Mouse (Mus musculus) lung, embryonic 16.5 days (tissue): ENCODE data around the gene Olfr12. TPM values are rescaled to one million over a fixed set of nuclear protein-coding genes. Genes with fewer than 3 reads are reported as not detected.

Experiments used
- ATAC-seq: fragments of 200-750 bp; cut with Nextera tagmentation; 2 replicates; pipeline ENCODE4 v1.8.0; 2017; ENCODE audit warnings: low read depth, mild to moderate bottlenecking, moderate library complexity
- H3K27ac ChIP-seq: fragments of 300-500 bp; sonication (generic); 2 replicates; pipeline ENCODE4 v1.5.1; 2014; ENCODE audit warnings: mild to moderate bottlenecking, control low read depth, low read length
- H3K27me3 ChIP-seq: fragments of 300-500 bp; sonication (generic); 2 replicates; pipeline ENCODE4 v1.6.1; 2014; ENCODE audit warnings: low read depth, low read length, mixed read lengths; ENCODE audit not compliant: control insufficient read depth, insufficient read depth
- H3K36me3 ChIP-seq: fragments of 300-500 bp; sonication (generic); 2 replicates; pipeline ENCODE4 v1.6.1; 2014; ENCODE audit warnings: low read length; ENCODE audit not compliant: control insufficient read depth, insufficient read depth
- H3K4me1 ChIP-seq: fragments of 300-500 bp; sonication (generic); replicated peaks from 2 replicates; pipeline ENCODE4 v1.6.1; 2014; ENCODE audit warnings: low read length, mixed read lengths; ENCODE audit not compliant: control insufficient read depth, insufficient read depth
- H3K4me2 ChIP-seq: fragments of 300-500 bp; sonication (generic); 2 replicates; pipeline ENCODE4 v1.6.1; 2014; ENCODE audit warnings: low read depth, low read length, control low read depth
- H3K4me3 ChIP-seq: fragments of 300-500 bp; sonication (generic); 2 replicates; pipeline ENCODE4 v1.5.1; 2014; ENCODE audit warnings: mild to moderate bottlenecking, low read length, control low read depth
- H3K9ac ChIP-seq: fragments of 300-500 bp; sonication (generic); 2 replicates; pipeline ENCODE4 v1.6.1; 2014; ENCODE audit warnings: low read length, control low read depth
- H3K9me3 ChIP-seq: fragments of 300-500 bp; sonication (generic); 2 replicates; pipeline ENCODE4 v1.6.1; 2016; ENCODE audit warnings: low read length; ENCODE audit not compliant: control insufficient read depth
- WGBS: fragments of 180-500 bp; shearing (Covaris S2); extraction: QIAGEN DNeasy Blood & Tissue Kit; methylation state at CpG from one replicate; pipeline ENCODE4 v1.1.7; 2014; 5-methylcytosine and 5-hydroxymethylcytosine counted together
- polyA plus RNA-seq: library from polyadenylated mRNA; unstranded; fragments of >200 nt; fragmentation: Nextera tagmentation; extraction: Ambion mirVana; gene quantifications from 2 replicates; pipeline ENCODE4 v1.2.1, GENCODE M21; 2015

The Olfr12 gene
- not detected in 2 replicates for polyA plus RNA-seq

DNA sequence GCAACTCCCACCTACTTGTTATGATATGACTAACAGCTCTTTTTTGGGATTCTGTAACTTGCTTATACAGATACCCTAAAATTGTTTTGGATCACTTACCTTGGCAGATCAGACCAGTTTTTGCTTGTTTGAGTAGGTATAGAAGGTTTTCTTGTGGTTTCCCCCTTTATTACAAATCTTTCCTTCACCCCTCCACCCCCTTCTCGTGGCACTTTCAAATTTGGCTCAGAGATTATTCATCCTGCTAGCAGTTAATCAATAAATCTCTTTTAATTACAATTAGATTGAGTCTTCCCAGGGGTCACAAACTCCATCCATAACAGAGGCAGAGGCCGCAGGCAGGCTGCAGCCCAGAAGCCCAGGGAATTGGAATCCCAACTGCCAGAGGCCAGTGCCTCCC lies at the start of gene Olfr12:
Olfr12 (plus strand) TSS at position 301 of the 400 bp plus-strand sequence.
- Histone ChIP-seq H3K36me3 (no peaks in the 10 kb centered on the region), H3K4me2 (no peak within 1 kb of the TSS), H3K4me1 (no peaks in the 10 kb centered on the region), H3K9me3 (no peaks in the 10 kb centered on the region), H3K27ac (no peak within 1 kb of the TSS), H3K27me3 (no peaks in the 10 kb centered on the region; the same call in 1 of the 2 replicates), H3K4me3 (no peak within 1 kb of the TSS), H3K9ac (no peak within 1 kb of the TSS)
- ATAC-seq: no peak
- 58% methylated on average over 2 of the region's 2 CpGs for WGBS

DNA sequence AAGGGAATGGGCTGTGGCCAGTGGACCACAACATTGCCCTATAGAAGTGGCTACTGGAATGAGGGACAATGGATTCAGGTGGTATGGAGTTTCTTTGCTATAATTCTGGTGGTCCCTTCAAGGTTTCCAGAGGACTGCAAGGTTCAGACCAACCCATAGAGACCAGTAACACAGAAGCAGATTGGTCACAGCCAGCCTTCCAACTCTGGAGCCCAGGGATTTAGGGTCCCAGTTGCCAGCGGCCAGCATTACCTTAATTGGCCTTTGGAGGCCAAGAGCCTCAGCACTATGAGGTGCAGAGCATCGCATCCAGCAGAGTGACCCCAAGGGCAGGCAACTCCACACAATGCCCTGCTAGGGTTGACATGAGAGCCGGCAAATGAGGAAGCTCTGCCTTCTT lies 46.6 kb upstream of the Olfr12 start, which contains the start of gene Olfr1413:
Olfr1413 (plus strand) TSS at position 301 of the 400 bp plus-strand sequence.
- Histone ChIP-seq H3K9me3 (no peaks in the 10 kb centered on the region), H3K36me3 (no peaks in the 10 kb centered on the region), H3K4me2 (no peak within 1 kb of the TSS), H3K9ac (no peak within 1 kb of the TSS), H3K4me1 (no peaks in the 10 kb centered on the region), H3K27me3 (no peaks in the 10 kb centered on the region), H3K4me3 (no peak within 1 kb of the TSS), H3K27ac (no peak within 1 kb of the TSS)
- WGBS: 82% methylated on average over 3 of the region's 3 CpGs
- no peak for ATAC-seq

DNA sequence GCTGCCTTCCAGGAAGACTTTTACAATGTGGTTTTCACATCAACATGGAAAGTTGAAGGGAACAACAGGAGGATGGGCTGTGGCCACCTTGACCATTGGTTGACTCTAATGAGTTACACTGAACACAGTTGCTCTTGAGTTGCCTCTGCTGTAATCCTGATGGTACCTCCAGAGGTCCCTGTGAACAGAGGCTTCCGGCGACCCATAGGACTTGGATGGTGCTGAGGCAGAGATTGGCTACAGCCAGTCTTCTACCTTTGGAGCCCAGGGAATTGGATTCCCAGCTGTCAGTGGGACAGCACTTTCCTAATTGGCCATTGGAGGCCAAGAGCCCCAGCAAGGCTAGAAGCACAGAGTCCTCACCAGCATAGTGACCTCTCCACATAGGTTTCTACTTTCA lies 32.1 kb upstream of the Olfr12 start, which contains the start of gene Olfr1412:
Olfr1412 (plus strand) TSS at position 301 of the 400 bp plus-strand sequence.
- WGBS: 83% methylated on average over 2 of the region's 2 CpGs
- no peak within 1 kb of the TSS for H3K4me2 ChIP-seq
- no peaks in the 10 kb centered on the region for H3K36me3 ChIP-seq
- no peak for ATAC-seq
- H3K4me3 ChIP-seq: no peak within 1 kb of the TSS
- H3K27me3 ChIP-seq: no peaks in the 10 kb centered on the region
- no peak within 1 kb of the TSS for H3K27ac ChIP-seq
- H3K9me3 ChIP-seq: no peaks in the 10 kb centered on the region
- no peak within 1 kb of the TSS for H3K9ac ChIP-seq
- H3K4me1 ChIP-seq: no peaks in the 10 kb centered on the region

DNA sequence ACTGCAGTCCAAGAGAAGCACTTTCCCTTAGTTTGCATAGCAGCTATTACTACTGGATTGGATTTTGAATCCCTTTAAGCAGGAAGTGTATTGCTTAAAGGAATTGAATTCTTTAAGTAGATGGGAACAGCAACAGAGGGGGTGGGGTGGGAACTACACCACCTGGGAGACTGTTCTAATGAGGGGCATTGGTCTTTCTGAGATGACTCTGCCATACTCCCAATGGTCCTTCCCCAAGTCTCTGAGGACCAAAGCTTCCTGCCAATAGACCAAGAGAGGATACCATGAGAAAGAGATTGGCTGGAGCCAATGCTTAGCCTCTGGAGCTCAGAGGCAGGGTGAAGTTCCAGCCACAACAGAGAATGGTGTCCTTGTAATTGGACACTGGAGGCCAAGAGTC lies 23.5 kb upstream of the Olfr12 start, which contains the start of gene Olfr1411:
Olfr1411 (plus strand) TSS at position 301 of the 400 bp plus-strand sequence.
- no peaks in the 10 kb centered on the region for H3K4me1 ChIP-seq
- no peaks in the 10 kb centered on the region for H3K27me3 ChIP-seq
- H3K9me3 ChIP-seq: no peaks in the 10 kb centered on the region
- no peak within 1 kb of the TSS for H3K4me3 ChIP-seq
- no peak within 1 kb of the TSS for H3K27ac ChIP-seq
- H3K4me2 ChIP-seq: no peak within 1 kb of the TSS
- H3K9ac ChIP-seq: no peak within 1 kb of the TSS
- no peak for ATAC-seq
- no peaks in the 10 kb centered on the region for H3K36me3 ChIP-seq

DNA sequence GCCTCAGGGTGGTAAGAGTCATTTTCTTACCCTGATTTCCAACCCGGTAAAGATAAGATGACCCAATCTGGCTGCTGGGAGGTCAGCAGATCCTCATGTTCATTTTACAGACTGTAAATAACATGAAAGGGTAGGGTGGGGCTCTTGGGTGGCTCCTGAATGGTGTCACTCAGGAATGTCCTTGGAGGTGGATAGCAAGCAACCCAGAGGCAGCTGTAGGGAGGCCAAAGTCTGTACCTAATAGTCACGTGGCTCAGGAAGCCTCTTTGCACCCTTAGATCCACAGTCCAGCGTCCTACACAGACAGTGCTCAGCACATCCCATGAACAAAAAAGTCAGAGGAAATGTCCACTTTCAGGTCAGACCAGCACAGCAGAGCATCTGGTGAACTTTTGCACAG lies 21.6 kb upstream of the Olfr12 start:
- no peak overlapping the region for H3K9ac ChIP-seq
- H3K27me3 ChIP-seq: no peaks in the 10 kb centered on the region
- no peak overlapping the region for H3K4me3 ChIP-seq
- WGBS: 64% methylated on average over 3 of the region's 3 CpGs
- no peak for ATAC-seq
- no peaks in the 10 kb centered on the region for H3K36me3 ChIP-seq
- H3K9me3 ChIP-seq: no peaks in the 10 kb centered on the region
- H3K4me1 ChIP-seq: no peaks in the 10 kb centered on the region
- no peak overlapping the region for H3K4me2 ChIP-seq
- no peak overlapping the region for H3K27ac ChIP-seq

DNA sequence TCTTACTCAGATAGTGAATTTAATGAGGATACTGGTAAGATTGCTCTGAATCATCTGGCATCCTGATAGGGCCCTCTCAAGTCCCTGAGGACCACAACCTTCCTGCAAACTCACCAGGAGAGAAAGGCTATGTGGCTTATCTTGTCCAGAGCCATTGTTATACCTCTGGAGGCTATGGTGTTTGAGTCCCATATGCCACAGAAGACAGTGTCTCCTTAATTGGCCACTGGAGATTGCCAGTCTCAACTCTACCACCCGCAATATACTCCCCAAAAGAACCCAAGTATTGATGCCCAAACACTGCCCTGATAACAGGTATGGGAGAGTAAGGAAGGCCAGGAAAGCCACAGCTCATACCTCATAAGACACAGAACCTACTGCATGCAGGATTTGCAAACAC lies 12.1 kb upstream of the Olfr12 start, which contains the start of gene Olfr1410:
Olfr1410 (plus strand) TSS at position 301 of the 400 bp plus-strand sequence.
- Histone ChIP-seq H3K4me2 (no peak within 1 kb of the TSS), H3K4me1 (no peaks in the 10 kb centered on the region), H3K9me3 (no peaks in the 10 kb centered on the region), H3K27me3 (no peaks in the 10 kb centered on the region), H3K9ac (no peak within 1 kb of the TSS), H3K36me3 (no peaks in the 10 kb centered on the region), H3K4me3 (no peak within 1 kb of the TSS), H3K27ac (no peak within 1 kb of the TSS)
- WGBS: 95% methylated on average over 1 of the region's 1 CpGs
- no peak for ATAC-seq

DNA sequence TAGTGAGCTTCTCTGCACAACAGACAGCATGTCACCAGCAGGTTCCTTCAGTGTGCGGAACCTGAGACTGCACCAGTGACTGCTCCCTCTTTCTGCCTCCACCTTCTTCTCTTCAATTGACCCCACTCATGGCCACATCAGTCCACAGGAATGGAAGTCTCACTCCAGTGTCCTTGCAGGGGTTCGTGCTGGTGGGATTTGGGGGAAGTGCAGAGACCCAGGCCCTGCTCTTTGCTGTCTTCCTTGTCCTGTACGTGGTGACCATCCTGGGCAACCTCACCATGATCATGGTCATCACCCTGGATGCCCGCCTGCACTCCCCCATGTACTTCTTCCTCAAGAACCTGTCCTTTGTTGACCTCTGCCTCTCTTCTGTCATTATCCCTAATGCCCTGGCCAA lies 9.9 kb upstream of the Olfr12 start:
- no peaks in the 10 kb centered on the region for H3K9me3 ChIP-seq
- no peak overlapping the region for H3K27ac ChIP-seq
- no peaks in the 10 kb centered on the region for H3K4me1 ChIP-seq
- no peaks in the 10 kb centered on the region for H3K27me3 ChIP-seq
- H3K36me3 ChIP-seq: no peaks in the 10 kb centered on the region
- H3K9ac ChIP-seq: no peak overlapping the region
- no peak overlapping the region for H3K4me2 ChIP-seq
- H3K4me3 ChIP-seq: no peak overlapping the region
- no peak for ATAC-seq
- 73% methylated on average over 4 of the region's 4 CpGs for WGBS

DNA sequence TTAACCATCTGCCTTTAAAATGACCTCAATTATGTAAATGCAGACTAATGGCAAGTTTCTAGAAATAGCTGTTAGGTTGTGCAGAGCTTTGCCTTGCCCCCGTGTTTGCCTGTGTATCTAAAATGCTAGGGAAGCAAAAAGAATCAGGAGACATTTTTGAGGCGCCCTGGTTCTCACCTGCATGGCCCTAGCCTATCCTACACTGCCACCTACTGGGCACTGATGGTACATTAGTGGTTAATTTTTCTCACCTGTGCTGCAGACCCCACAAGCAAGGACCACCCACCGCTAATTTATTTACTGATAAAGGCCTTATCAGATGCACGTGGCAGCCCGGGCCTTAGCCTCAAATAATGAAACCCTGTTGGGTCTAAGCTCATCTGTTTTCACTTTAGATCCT lies 6.6 kb upstream of the Olfr12 start:
- WGBS: 3% methylated on average over 5 of the region's 5 CpGs

DNA sequence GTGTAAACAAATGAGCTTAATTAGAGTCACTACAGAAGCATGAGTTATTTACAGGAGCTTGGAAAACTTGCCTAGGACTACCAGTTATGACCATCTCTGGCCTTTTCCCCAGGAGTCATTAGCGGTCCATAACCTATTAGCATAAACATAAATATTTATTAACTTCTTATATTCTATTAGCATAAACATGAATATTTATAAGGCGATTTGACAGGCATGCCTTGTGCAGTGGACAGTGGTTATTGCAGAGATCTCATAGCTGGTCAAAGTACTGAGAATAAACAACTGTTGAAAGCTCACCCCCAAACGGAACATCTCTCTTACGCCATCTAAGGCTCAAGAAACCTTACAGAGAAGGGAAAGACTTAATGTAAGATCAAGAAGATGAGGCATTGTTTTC lies 4.4 kb upstream of the Olfr12 start:
- WGBS: 52% methylated on average over 4 of the region's 4 CpGs
- no peak overlapping the region for H3K4me2 ChIP-seq

More for the DNA sequence above, 6.6 kb upstream of the Olfr12 start:
- no peak overlapping the region for H3K27ac ChIP-seq
- no peaks in the 10 kb centered on the region for H3K36me3 ChIP-seq
- no peak overlapping the region for H3K9ac ChIP-seq
- H3K4me2 ChIP-seq: no peak overlapping the region
- no peaks in the 10 kb centered on the region for H3K27me3 ChIP-seq
- H3K4me3 ChIP-seq: no peak overlapping the region
- no peak for ATAC-seq
- H3K4me1 ChIP-seq: no peaks in the 10 kb centered on the region
- H3K9me3 ChIP-seq: no peaks in the 10 kb centered on the region

DNA sequence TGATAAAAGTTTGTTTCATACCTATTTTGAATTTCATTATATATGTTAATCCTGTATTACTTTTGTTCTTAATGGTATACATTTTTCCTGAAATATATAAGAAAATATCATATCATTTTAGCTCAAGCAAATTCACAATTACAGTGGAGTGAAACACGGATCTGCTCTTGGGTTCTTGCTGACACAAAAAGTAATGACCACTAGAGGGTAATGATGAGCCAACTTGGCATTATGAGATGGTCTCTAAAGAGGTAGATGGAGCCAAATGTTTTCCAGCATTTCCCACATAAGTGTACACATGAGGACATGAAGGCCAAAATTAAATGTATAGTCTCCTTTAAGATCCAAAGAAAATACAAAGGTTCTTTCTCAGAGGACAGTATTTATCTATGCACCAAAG lies 3.1 kb upstream of the Olfr12 start:
- no peak for ATAC-seq
- Histone ChIP-seq H3K4me3 (no peak overlapping the region), H3K36me3 (no peaks in the 10 kb centered on the region), H3K9ac (no peak overlapping the region), H3K9me3 (no peaks in the 10 kb centered on the region), H3K4me1 (no peaks in the 10 kb centered on the region), H3K27me3 (no peaks in the 10 kb centered on the region; the same call in 1 of the 2 replicates), H3K27ac (no peak overlapping the region), H3K4me2 (no peak overlapping the region)
- 5% methylated on average over 1 of the region's 1 CpGs for WGBS

More for the DNA sequence above, 4.4 kb upstream of the Olfr12 start:
- Histone ChIP-seq H3K4me3 (no peak overlapping the region), H3K27ac (no peak overlapping the region), H3K4me1 (no peaks in the 10 kb centered on the region), H3K27me3 (no peaks in the 10 kb centered on the region), H3K9me3 (no peaks in the 10 kb centered on the region), H3K9ac (no peak overlapping the region), H3K36me3 (no peaks in the 10 kb centered on the region)
- no peak for ATAC-seq
